Mouse (Mus musculus): Measurements from ENCODE around the gene Mok. TPM values are rescaled to one million over a fixed set of nuclear protein-coding genes. Genes with fewer than 3 reads are reported as not detected.
A peak's percentile ranks its signal among the peaks of the same experiment; 100 is the strongest.

Gene Mok
- polyA plus RNA-seq, 1 experiment, result 0.25 TPM

DNA sequence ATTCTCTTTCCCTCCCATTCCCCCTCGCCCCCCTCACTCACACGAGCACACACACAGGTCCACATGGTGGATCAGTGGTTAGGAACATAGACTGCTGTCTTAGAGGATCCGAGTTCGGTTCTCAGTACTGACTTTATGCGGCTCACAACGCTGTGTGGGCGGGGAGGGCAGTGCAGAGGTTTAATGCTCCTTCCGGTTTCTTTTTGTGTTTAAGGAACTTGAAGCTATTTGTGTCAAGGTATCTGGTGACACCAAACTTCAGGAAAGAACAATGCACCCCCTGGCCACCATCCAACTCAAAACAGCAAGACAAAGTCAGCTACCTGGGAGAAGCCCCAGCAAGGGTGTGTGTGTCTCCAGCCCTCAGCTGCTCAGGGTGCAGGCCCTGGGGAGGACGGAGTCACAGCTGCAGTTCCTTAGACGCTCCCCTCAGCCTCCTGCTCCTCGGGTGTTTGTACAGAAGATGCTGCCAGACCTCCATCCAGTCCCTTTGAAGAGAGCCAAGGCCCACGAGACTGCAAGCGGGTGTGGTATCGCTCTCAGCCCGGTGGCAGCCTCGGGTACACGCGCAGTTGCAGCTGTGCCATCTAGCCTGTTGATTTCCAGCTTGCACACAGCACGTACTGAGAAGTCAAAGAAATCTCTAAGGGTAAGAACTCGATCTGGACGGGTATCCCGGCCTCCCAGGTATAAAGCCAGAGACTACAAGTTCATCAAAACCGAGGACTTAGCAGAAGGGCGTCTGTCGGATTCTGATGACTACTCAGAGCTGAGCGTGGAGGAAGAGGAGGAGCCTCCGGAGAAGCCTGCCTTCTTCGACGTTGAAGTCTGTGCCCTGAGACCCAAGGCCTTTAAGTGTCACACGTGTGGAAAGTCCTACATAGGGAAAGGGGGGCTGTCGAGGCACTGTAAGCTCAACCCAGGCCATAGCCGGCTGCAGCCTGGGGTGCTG is 14.3 kb upstream of the Mok start:
- no peak for TF ChIP-seq GATA1 (IDR thresholded peaks at IDR 0.05; ENCODE audit: low read length)

DNA sequence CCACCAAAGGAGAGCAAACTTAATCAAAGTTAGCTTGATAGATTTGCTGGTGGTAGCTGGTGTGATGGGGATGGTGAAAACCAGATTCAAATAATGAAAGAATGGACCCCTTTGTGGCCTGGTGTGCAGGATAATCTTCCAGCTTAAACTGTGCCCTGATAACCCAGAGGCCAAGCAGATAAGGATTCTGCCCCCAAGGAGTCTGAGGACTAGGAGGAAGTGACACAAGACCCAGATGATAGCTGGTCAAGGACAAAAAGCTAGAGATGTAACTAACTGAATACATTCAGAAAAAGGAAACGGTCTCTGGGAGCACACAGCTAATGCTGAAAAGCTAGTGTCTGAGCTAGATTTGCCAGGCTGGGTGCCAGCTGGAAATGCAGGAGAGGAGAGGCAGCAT is 11.2 kb upstream of the Mok start:
- TF ChIP-seq GATA1 (IDR thresholded peaks at IDR 0.05; ENCODE audit: low read length), result peak; percentile 63

DNA sequence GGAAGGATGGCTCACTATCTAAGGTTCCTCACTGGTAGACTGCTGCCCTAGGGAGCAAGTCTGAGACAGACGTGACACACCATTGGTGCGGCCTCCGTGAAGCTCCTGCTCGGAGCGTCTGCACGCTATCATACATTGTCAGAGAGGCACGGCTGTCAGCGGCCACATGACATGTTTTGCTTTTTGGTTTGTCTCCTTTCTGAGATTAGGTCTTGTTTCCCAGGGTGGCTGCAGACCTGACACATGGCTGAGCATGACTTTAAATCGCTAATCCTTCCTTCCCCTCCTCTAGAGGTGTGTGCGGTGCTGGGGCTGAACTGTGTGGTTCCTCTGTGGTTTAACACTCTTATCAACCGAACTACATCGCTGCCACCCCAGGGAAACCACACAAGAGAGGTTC is 10.7 kb upstream of the Mok start:
- TF ChIP-seq GATA1 (IDR thresholded peaks at IDR 0.05; ENCODE audit: low read length), result no peak

DNA sequence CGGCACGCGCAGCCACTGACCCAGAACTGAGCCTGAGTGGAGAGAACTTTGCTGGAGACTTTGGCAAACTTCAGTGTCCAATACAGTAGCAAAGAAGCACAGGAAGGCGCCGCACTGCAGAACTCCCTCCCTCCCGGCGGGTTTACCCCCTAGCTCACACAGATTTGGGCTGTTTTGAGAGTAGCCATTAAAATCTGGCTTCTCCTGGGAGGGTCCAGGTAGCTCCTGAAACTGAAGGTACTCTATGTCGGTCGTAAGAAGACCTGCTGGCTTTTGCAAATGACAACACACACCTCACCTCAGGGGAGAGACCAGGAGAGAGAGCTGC is 10.2 kb upstream of the Mok start:
- TF ChIP-seq GATA1 (IDR thresholded peaks at IDR 0.05; ENCODE audit: low read length), result no peak

DNA sequence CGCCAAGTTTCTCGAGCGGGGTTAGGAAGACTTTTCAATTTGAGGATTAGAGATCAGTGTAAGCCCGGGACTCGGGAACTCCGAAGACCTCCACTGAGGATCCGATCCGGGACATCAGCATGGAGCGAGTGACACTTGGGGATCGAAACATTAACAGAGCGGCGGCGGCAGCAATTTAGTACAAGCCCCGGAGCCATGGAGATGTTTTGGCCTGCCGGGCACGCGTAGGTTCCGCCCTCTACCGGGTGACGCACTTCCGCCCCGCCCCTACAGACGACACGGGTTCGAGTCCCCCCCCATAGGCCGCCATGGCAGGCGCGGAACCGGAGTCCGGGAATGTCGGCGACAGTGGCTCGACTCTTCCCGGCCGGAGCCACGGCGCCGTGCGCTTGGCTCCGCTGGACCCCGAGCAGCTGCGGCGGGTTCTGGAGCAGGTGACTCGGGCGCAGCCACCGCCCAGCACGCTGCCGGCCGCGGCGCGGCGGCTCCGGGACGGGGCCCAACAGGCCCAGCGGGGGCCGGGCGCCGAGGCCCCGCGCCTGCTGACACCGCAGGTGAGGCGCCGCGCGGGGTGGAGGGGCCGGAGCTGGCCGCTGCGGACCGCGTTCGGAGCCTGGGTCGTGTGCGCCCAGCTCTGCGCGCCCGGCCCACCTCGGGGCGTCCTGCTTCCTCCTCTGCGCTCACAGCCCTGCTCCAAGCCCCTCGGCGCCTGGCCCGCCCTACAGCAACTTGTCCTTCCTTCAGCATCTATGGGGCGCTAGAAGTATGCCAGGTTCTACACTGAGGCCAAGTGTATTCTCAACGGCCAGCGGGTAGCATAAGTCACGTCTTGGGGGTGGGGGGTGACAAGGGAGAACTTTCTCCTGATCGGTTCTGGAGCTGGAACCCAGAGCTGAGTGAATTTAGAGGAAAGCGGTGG is 9.5 kb upstream of the Mok start, which contains the start of gene Zfp839:
Gene Zfp839, plus strand, starts transcription at position 244 of the 919 bp plus-strand sequence.
- no peak for TF ChIP-seq GATA1 (IDR thresholded peaks at IDR 0.05; ENCODE audit: low read length)

DNA sequence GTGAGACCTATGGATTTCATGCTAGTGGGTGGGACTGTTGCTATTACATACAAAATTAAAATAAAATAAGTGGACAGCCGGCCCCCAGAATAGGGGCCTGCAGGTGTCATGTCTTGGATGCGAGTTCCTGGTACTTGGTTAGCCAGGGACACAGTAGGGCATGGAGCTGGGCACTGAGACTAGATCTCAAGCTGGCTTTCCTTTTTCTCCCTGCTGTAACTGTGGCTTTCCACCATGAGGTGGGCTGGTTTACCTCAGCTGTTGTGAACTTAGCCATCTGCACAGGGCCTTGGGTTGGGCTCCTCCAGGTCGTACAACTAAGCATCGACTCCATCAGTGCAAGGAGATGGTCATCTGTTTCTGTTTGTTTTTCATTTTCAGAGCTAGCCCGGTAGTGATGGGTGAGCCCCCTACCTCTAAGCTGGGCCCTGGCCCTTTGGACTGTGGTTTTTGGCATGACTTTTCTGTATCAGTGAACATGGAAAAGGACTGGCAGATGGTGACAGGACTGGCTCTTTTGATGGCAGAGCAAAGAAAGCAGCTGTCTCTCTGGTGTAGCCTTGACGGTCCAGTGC is 5.5 kb upstream of the Mok start:
- TF ChIP-seq GATA1 (IDR thresholded peaks at IDR 0.05; ENCODE audit: low read length), result no peak

DNA sequence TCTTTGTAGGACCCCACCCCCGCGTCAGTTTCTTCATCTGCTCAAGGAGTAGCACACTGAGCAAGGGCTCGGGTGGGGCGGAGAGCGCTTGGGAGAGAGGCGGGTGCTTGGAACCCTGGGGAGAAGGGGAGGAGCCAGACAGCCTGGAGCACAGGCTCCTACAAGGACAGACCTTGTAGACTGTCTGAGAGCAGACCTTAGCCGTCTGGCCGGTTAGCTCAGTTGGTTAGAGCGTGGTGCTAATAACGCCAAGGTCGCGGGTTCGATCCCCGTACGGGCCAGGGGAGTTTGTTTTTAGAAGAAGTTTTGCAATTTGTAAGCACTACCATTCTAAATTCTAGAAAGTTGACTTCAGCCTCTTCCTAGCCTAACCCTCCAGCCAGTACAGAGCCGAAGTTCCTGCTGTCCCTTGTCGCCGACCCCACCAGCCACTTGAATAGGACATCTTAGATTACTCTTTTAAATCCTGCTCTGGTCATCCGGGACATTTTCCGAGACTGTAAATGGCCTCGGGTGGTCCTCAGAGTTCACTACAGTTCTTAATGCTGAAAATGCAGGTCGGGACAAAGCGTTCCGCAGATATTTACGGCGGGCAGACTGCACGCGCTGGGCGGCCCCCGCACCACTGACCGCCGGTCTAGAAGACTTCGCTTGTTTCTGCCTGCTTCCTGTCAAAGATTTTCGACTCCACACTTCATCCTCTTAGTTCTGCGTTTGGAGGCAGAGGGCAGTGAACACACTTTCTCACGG is 4.6 kb upstream of the Mok start:
- no peak for TF ChIP-seq GATA1 (IDR thresholded peaks at IDR 0.05; ENCODE audit: low read length)

DNA sequence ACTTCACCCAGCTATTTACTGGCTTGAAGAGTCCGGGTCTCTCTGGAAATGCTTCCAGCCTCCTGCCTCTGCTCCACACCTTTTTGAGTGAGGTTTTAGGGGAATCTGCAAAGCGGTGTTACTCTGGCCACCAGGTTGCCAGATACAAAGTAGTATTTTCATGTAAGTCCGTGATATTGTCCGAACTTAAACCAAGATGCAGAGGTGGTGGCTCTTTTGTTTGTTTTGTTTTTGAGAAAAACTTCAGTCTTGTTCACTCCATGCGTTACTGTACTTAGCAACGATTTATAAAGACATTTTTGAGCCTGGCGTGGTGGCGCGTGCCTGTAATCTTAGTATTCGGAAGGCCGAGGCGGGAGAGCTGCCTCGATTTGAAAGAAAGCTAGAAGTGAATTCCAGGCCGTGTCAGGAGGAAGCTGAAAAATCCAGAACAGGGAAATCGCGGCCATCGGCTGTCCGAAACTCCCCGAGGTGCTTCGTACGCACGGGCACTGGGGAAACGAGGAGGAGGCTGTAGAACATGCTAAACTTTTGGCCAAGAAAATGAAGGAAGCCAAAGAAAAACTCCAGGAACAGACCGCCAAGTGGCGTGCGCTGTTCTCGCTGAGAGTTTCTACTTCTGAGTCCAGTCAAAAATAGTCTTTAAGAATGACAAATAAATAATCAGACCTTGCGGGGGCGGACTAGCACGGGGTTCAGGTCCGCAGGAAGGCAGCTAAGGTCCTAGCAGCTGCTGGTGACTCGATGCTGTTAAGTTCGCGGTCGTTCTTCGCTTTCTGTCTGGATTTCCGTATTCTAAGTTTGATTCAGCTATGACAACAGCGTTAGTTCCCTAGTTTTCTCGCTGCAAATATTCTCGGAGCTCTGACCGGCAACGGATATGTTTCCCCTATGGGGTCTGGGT is 3.7 kb upstream of the Mok start:
- no peak for TF ChIP-seq GATA1 (IDR thresholded peaks at IDR 0.05; ENCODE audit: low read length)

DNA sequence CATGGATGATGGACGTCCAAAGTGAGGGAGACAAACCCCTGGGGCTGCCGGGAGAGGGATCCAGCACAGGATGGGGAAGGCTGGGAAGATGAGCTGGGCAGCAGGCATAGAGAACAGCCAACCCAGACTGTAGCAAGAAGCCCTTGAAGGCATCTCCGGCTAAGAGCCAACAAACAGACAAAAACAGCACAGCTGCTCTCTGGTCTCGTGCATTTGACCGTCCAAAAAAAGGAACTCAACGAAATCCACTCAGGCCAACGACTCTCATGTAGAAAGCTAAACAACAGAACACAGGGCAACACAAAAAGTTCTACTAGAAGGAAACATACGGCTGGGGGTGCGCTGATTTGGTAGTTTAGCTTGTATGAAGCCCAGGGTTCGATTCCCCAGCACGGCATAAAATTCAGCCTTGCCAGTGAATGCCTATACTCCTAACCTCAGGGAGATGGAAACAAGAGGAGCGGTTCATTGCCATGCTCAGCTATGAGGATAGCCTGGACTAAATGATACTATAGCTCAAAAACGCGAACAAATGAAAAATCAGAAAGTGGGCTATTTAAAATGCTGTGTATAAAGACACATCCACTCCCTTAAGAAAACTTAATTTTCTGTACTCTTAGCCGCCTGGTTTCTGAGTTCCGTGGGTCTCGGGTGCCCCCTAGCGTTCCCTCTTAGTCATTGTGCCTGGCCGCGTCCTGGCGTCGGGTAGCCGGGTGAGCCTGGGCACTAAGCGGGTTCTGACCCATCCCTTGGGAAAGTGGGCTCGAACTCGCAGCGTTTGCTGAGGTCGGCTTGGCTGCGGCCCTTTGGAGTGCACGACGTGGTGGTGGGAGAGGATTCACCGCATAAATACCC is 2.7 kb upstream of the Mok start:
- TF ChIP-seq GATA1 (IDR thresholded peaks at IDR 0.05; ENCODE audit: low read length), result no peak

DNA sequence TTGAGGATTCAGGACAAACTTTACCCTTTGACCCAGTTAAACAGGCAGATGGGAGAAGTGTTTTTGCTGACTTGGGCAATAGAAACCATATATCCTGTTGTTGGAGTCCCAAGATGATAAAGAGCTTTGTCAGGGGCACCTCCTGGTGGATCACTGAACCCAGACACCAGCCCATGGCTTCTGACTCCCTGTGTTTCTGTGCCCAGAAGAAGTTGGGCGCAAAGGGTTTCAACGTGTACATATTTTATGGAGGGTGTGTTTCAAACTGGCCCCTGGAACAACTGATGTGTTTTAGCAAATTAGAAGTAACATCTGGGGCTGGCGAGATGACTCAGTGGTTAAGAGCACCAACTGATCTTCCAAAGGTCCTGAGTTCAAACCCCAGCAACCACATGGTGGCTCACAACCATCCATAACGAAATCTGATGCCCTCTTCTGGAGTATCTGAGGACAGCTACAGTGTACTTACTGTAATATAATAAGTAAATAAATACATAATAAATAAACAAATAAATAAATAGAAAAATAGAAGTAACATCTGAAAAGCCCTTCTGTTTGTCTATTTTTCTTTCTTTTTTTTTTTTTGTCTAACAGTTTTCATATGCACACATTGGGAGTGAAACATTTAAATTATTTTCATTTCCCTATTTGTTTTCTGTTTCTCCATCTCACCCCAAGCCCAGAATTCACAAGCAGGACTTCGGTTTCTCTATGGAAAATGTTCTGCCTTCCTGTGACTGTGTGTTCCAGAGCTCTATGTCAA is 1.2 kb upstream of the Mok start:
- TF ChIP-seq GATA1 (IDR thresholded peaks at IDR 0.05; ENCODE audit: low read length), result no peak

DNA sequence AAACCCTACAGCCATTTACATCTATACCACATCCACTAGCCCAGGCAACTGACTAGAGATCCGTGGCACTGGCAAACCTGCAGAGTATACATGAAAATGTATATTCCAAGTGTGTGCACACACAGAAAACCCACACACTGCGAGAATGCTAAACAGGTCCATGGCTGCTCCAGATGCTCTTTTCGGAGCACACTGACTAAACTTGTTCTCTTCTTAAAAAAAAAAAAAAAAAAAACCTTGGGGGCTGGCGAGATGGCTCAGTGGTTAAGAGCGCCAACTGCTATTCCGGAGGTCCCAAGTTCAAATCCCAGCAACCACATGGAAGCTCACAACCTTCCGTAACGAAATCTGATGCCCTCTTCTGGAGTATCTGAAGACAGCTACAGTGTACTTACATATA is 2.9 kb downstream of the Mok start:
- no peak for TF ChIP-seq GATA1 (IDR thresholded peaks at IDR 0.05; ENCODE audit: low read length)

DNA sequence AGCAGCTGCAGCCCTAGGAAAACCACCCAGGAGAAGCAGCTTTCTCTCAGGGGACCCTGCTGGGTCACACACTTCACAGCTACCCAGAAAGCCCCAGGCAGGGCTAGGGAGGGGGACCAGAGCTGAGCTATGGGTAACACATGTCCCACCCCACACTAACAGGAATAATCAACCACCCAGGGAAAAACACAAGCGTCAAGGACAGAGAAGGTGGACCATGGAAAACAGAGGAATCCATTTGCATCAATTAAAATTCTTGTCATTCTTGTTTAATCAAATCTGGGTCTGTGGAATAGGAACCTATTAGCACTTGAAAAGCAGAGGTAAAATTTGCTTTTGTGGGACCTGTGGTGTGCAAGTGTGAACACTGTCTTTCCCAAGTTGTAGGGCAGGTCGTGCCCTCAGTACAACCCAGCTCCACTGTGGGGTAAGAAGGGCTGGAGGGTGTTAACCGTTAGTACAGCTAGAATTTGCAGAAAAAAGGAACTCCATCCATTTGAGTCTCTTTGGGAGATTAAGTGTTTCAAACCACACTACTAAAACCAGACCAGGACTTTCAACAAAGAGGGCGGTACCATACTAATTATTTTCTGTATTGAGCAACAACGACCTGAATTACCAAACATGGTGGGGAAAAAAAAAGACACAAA is 3.4 kb downstream of the Mok start:
- no peak for TF ChIP-seq GATA1 (IDR thresholded peaks at IDR 0.05; ENCODE audit: low read length)

Data from G1E-ER4 (cell line).